Mouse (Mus musculus): ENCODE data around the gene Rhox2e. TPM values are rescaled to one million over a fixed set of nuclear protein-coding genes. Genes with fewer than 3 reads are reported as not detected.
"Not testable (repeated sequence)": the region's sequence is repeated elsewhere in the genome, so short reads cannot be mapped to it uniquely, and the experiment has no call there.

The Rhox2e gene
- not detected in 2 replicates for polyA plus RNA-seq (2015; fragmentation: Nextera tagmentation; extraction: Ambion mirVana)

GRCm38 (mm10) chrX:37530152-37530551, at the start of gene Rhox2e:
TSS of gene Rhox2e (plus strand) at chrX:37530452.
- not testable (repeated sequence) for H3K9ac ChIP-seq (replicated peaks; ENCODE audit: low read depth, low read length); H3K27ac ChIP-seq (ENCODE audit: low read length); H3K4me1 ChIP-seq (replicated peaks; ENCODE audit: control insufficient read depth, insufficient read depth, low read length); H3K4me2 ChIP-seq (ENCODE audit: low read length); H3K9me3 ChIP-seq (ENCODE audit: control insufficient read depth, low read length); H3K27me3 ChIP-seq (replicated peaks; ENCODE audit: control insufficient read depth, insufficient read depth, low read length); H3K36me3 ChIP-seq (ENCODE audit: control insufficient read depth, insufficient read depth); H3K4me3 ChIP-seq (replicated peaks; ENCODE audit: low read length); ATAC-seq
- WGBS = 96% methylated on average over 2 of the region's 8 CpGs

GRCm38 (mm10) chrX:37514059-37514458, 16.2 kb upstream of the Rhox2e start, which contains the start of gene Rhox4d:
TSS of gene Rhox4d (plus strand) at chrX:37514359.
- not testable (repeated sequence) for H3K27ac ChIP-seq (ENCODE audit: low read length); H3K9me3 ChIP-seq (ENCODE audit: control insufficient read depth, low read length); H3K36me3 ChIP-seq (ENCODE audit: control insufficient read depth, insufficient read depth); H3K27me3 ChIP-seq (replicated peaks; ENCODE audit: control insufficient read depth, insufficient read depth, low read length); H3K4me3 ChIP-seq (replicated peaks; ENCODE audit: low read length); ATAC-seq; H3K9ac ChIP-seq (replicated peaks; ENCODE audit: low read depth, low read length); H3K4me1 ChIP-seq (replicated peaks; ENCODE audit: control insufficient read depth, insufficient read depth, low read length); H3K4me2 ChIP-seq (ENCODE audit: low read length)
- WGBS = 92% methylated on average over 12 of the region's 18 CpGs

GRCm38 (mm10) chrX:37541719-37542118, 11.5 kb downstream of the Rhox2e start, which contains the start of gene Rhox3e:
TSS of gene Rhox3e (plus strand) at chrX:37542019.
- H3K27ac ChIP-seq (ENCODE audit: low read length); H3K4me3 ChIP-seq (replicated peaks; ENCODE audit: low read length); H3K4me2 ChIP-seq (ENCODE audit: low read length); H3K27me3 ChIP-seq (replicated peaks; ENCODE audit: control insufficient read depth, insufficient read depth, low read length); H3K36me3 ChIP-seq (ENCODE audit: control insufficient read depth, insufficient read depth); H3K4me1 ChIP-seq (replicated peaks; ENCODE audit: control insufficient read depth, insufficient read depth, low read length); H3K9me3 ChIP-seq (ENCODE audit: control insufficient read depth, low read length); H3K9ac ChIP-seq (replicated peaks; ENCODE audit: low read depth, low read length); ATAC-seq: not testable (repeated sequence)
- no CpG with 5 or more reads among the region's 4 CpGs for WGBS

GRCm38 (mm10) chrX:37557112-37557511, 26.9 kb downstream of the Rhox2e start, which contains the start of gene Rhox4e:
TSS of gene Rhox4e (plus strand) at chrX:37557412.
- not testable (repeated sequence) for ATAC-seq; H3K4me3 ChIP-seq (replicated peaks; ENCODE audit: low read length)

GRCm38 (mm10) chrX:37571105-37571504, 40.9 kb downstream of the Rhox2e start, which contains the start of gene Rhox2f:
TSS of gene Rhox2f (plus strand) at chrX:37571405.
- H3K4me3 ChIP-seq (replicated peaks; ENCODE audit: low read length); H3K9ac ChIP-seq (replicated peaks; ENCODE audit: low read depth, low read length); H3K9me3 ChIP-seq (ENCODE audit: control insufficient read depth, low read length); H3K4me1 ChIP-seq (replicated peaks; ENCODE audit: control insufficient read depth, insufficient read depth, low read length); H3K27me3 ChIP-seq (replicated peaks; ENCODE audit: control insufficient read depth, insufficient read depth, low read length); H3K4me2 ChIP-seq (ENCODE audit: low read length); ATAC-seq; H3K27ac ChIP-seq (ENCODE audit: low read length); H3K36me3 ChIP-seq (ENCODE audit: control insufficient read depth, insufficient read depth): not testable (repeated sequence)
- WGBS = 96% methylated on average over 5 of the region's 8 CpGs

More at GRCm38 (mm10) chrX:37557112-37557511, 26.9 kb downstream of the Rhox2e start, which contains the start of gene Rhox4e:
- WGBS = 98% methylated on average over 10 of the region's 18 CpGs
- not testable (repeated sequence) for H3K27ac ChIP-seq (ENCODE audit: low read length); H3K4me1 ChIP-seq (replicated peaks; ENCODE audit: control insufficient read depth, insufficient read depth, low read length); H3K27me3 ChIP-seq (replicated peaks; ENCODE audit: control insufficient read depth, insufficient read depth, low read length); H3K36me3 ChIP-seq (ENCODE audit: control insufficient read depth, insufficient read depth); H3K9ac ChIP-seq (replicated peaks; ENCODE audit: low read depth, low read length); H3K9me3 ChIP-seq (ENCODE audit: control insufficient read depth, low read length); H3K4me2 ChIP-seq (ENCODE audit: low read length)

- not testable (repeated sequence) for H3K27me3 ChIP-seq (replicated peaks; ENCODE audit: control insufficient read depth, insufficient read depth, low read length); H3K27ac ChIP-seq (ENCODE audit: low read length); ATAC-seq; H3K36me3 ChIP-seq (ENCODE audit: control insufficient read depth, insufficient read depth); H3K4me3 ChIP-seq (replicated peaks; ENCODE audit: low read length); H3K9me3 ChIP-seq (ENCODE audit: control insufficient read depth, low read length); H3K4me1 ChIP-seq (replicated peaks; ENCODE audit: control insufficient read depth, insufficient read depth, low read length); H3K9ac ChIP-seq (replicated peaks; ENCODE audit: low read depth, low read length); H3K4me2 ChIP-seq (ENCODE audit: low read length)
- WGBS = 44% methylated on average over 2 of the region's 2 CpGs
Measured at GRCm38 (mm10) chrX:37572638-37573037, 42.4 kb downstream of the Rhox2e start.

- H3K27me3 ChIP-seq (replicated peaks; ENCODE audit: control insufficient read depth, insufficient read depth, low read length); H3K36me3 ChIP-seq (ENCODE audit: control insufficient read depth, insufficient read depth); H3K9ac ChIP-seq (replicated peaks; ENCODE audit: low read depth, low read length); H3K27ac ChIP-seq (ENCODE audit: low read length); H3K4me2 ChIP-seq (ENCODE audit: low read length); ATAC-seq; H3K4me3 ChIP-seq (replicated peaks; ENCODE audit: low read length); H3K9me3 ChIP-seq (ENCODE audit: control insufficient read depth, low read length); H3K4me1 ChIP-seq (replicated peaks; ENCODE audit: control insufficient read depth, insufficient read depth, low read length): not testable (repeated sequence)
Measured at GRCm38 (mm10) chrX:37580692-37581091, 50.4 kb downstream of the Rhox2e start, which contains the start of gene Rhox3f. TSS of gene Rhox3f (plus strand) at chrX:37580992.

Other genes with a start within 250 kb of the Rhox2e start
- not detected in 2 replicates for gene Rhox3a2, start 150.4 kb upstream of the Rhox2e start, polyA plus RNA-seq (2015; fragmentation: Nextera tagmentation; extraction: Ambion mirVana)
- gene Rhox4a2, start 139.6 kb upstream of the Rhox2e start, polyA plus RNA-seq (2015; fragmentation: Nextera tagmentation; extraction: Ambion mirVana) = not detected in 2 replicates
- gene Rhox2b, start 118.4 kb upstream of the Rhox2e start, polyA plus RNA-seq (2015; fragmentation: Nextera tagmentation; extraction: Ambion mirVana) = not detected in 2 replicates
- not detected in 2 replicates for gene Rhox4b, start 98.0 kb upstream of the Rhox2e start, polyA plus RNA-seq (2015; fragmentation: Nextera tagmentation; extraction: Ambion mirVana)
- not detected in 2 replicates for gene Rhox2c, start 76.8 kb upstream of the Rhox2e start, polyA plus RNA-seq (2015; fragmentation: Nextera tagmentation; extraction: Ambion mirVana)
- gene Rhox3c, start 71.9 kb upstream of the Rhox2e start, polyA plus RNA-seq (2015; fragmentation: Nextera tagmentation; extraction: Ambion mirVana) = not detected in 2 replicates
- gene Rhox4c, start 50.1 kb upstream of the Rhox2e start, polyA plus RNA-seq (2015; fragmentation: Nextera tagmentation; extraction: Ambion mirVana) = not detected in 2 replicates
- gene Rhox2d, start 37.0 kb upstream of the Rhox2e start, polyA plus RNA-seq (2015; fragmentation: Nextera tagmentation; extraction: Ambion mirVana) = not detected in 2 replicates
- not detected in 2 replicates for gene Rhox4d, start 16.1 kb upstream of the Rhox2e start, polyA plus RNA-seq (2015; fragmentation: Nextera tagmentation; extraction: Ambion mirVana)
- gene Rhox3e, start 11.6 kb downstream of the Rhox2e start, polyA plus RNA-seq (2015; fragmentation: Nextera tagmentation; extraction: Ambion mirVana) = not detected in 2 replicates
- gene Rhox4e, start 27.0 kb downstream of the Rhox2e start, polyA plus RNA-seq (2015; fragmentation: Nextera tagmentation; extraction: Ambion mirVana) = not detected in 2 replicates
- gene Rhox2f, start 41.0 kb downstream of the Rhox2e start, polyA plus RNA-seq (2015; fragmentation: Nextera tagmentation; extraction: Ambion mirVana) = not detected in 2 replicates
- not detected in 2 replicates for gene Rhox3f, start 50.5 kb downstream of the Rhox2e start, polyA plus RNA-seq (2015; fragmentation: Nextera tagmentation; extraction: Ambion mirVana)
- gene Rhox4f, start 77.3 kb downstream of the Rhox2e start, polyA plus RNA-seq (2015; fragmentation: Nextera tagmentation; extraction: Ambion mirVana) = not detected in 2 replicates
- not detected in 2 replicates for gene Rhox3g, start 98.2 kb downstream of the Rhox2e start, polyA plus RNA-seq (2015; fragmentation: Nextera tagmentation; extraction: Ambion mirVana)
- gene Rhox2g, start 113.0 kb downstream of the Rhox2e start, polyA plus RNA-seq (2015; fragmentation: Nextera tagmentation; extraction: Ambion mirVana) = not detected in 2 replicates
- gene Rhox4g, start 120.9 kb downstream of the Rhox2e start, polyA plus RNA-seq (2015; fragmentation: Nextera tagmentation; extraction: Ambion mirVana) = not detected in 2 replicates
- gene Rhox3h, start 138.3 kb downstream of the Rhox2e start, polyA plus RNA-seq (2015; fragmentation: Nextera tagmentation; extraction: Ambion mirVana) = not detected in 2 replicates
- not detected in 2 replicates for gene Rhox2h, start 142.8 kb downstream of the Rhox2e start, polyA plus RNA-seq (2015; fragmentation: Nextera tagmentation; extraction: Ambion mirVana)